ENCODE assay signal across 9 mouse cellular contexts in genomic region chr19:46516667-46517528, GRCm38 (mm10). TPM values are rescaled to one million over a fixed set of nuclear protein-coding genes. Genes with fewer than 3 reads are reported as not detected.
DNase-seq lines count a peak whose midpoint lies in the region; ATAC-seq lines count a peak whose summit lies in the region.
"Had no signal": no experiment of that assay in that cellular context is flagged by ENCODE, and none has a peak within 500 bp of the region (broad histone marks: within the 10 kb centered on the region; RNA-seq: fewer than 3 reads in every experiment).

No protein-coding gene starts in this region.

- no peak overlapping the region for H3K9ac ChIP-seq in midbrain, embryonic 11.5 days (ENCODE audit: low read length)
- no peak overlapping the region for H3K9ac ChIP-seq in midbrain, embryonic 16.5 days (ENCODE audit: low read depth, low read length)
- no peak overlapping the region for H3K9ac ChIP-seq in limb, embryonic 15.5 days

- peaks cover 33% of the 10 kb centered on the region for H3K36me3 ChIP-seq in midbrain, embryonic 11.5 days (ENCODE audit: control insufficient read depth, insufficient read depth, low read length)
- H3K36me3 ChIP-seq in midbrain, embryonic 16.5 days (ENCODE audit: control insufficient read depth, insufficient read depth, low read length), result peaks cover 28% of the 10 kb centered on the region
- H3K36me3 ChIP-seq in limb, embryonic 15.5 days, result peaks cover 40% of the 10 kb centered on the region

- ATAC-seq in frontal cortex, adult (ENCODE audit: low TSS enrichment), result peak; percentile 21; the same call in 1 of the 2 replicates
- ATAC-seq in midbrain, embryonic 11.5 days (ENCODE audit: low FRiP score), result no peak
- no peak for ATAC-seq in midbrain, embryonic 16.5 days
- ATAC-seq in limb, embryonic 15.5 days (ENCODE audit: insufficient number of reproducible peaks, low FRiP score, low TSS enrichment, low read depth), result no peak

- H3K4me2 ChIP-seq in midbrain, embryonic 11.5 days, result no peak overlapping the region
- H3K4me2 ChIP-seq in midbrain, embryonic 16.5 days (ENCODE audit: low read length), result no peak overlapping the region
- H3K4me2 ChIP-seq in limb, embryonic 15.5 days, result no peak overlapping the region

- no peak overlapping the region for H3K4me3 ChIP-seq in midbrain, embryonic 11.5 days (ENCODE audit: low read depth, low read length)
- H3K4me3 ChIP-seq in midbrain, embryonic 16.5 days (ENCODE audit: low read depth, low read length), result no peak overlapping the region
- H3K4me3 ChIP-seq in limb, embryonic 15.5 days, result no peak overlapping the region
- H3K4me3 ChIP-seq: erythroblast, embryonic 14.5 days had no signal

- H3K4me1 ChIP-seq in midbrain, embryonic 11.5 days (ENCODE audit: control insufficient read depth, insufficient read depth, low read length), result peaks cover 27% of the 10 kb centered on the region
- peaks cover 11% of the 10 kb centered on the region for H3K4me1 ChIP-seq in midbrain, embryonic 16.5 days (ENCODE audit: control insufficient read depth, insufficient read depth, low read length)
- peaks cover 27% of the 10 kb centered on the region for H3K4me1 ChIP-seq in limb, embryonic 15.5 days

- 33% methylated on average over 3 of the region's 3 CpGs for WGBS in midbrain, embryonic 11.5 days
- WGBS in midbrain, embryonic 16.5 days, result 41% methylated on average over 3 of the region's 3 CpGs
- WGBS in limb, embryonic 15.5 days, result 51% methylated on average over 3 of the region's 3 CpGs

- no peak for DNase-seq in frontal cortex, postnatal 14 days (ENCODE audit: low spot score in 2 of 2)
- DNase-seq in midbrain, embryonic 11.5 days (ENCODE audit: low spot score, missing footprints), result peak; percentile 88
- DNase-seq in thymus, postnatal 25 days, result peak; percentile 62
- DNase-seq in testis, postnatal 14 days (ENCODE audit: low spot score), result no peak
- no peak for DNase-seq in T-cell, adult 2 months (ENCODE audit: low spot score)

- no peaks in the 10 kb centered on the region for H3K9me3 ChIP-seq in midbrain, embryonic 11.5 days (ENCODE audit: control insufficient read depth, low read length)
- no peaks in the 10 kb centered on the region for H3K9me3 ChIP-seq in midbrain, embryonic 16.5 days (replicated peaks; ENCODE audit: control insufficient read depth, low read length, poor library complexity, severe bottlenecking)
- H3K9me3 ChIP-seq in limb, embryonic 15.5 days, result no peaks in the 10 kb centered on the region

- no peak overlapping the region; the same call in 1 of the 2 replicates for H3K27ac ChIP-seq in midbrain, embryonic 11.5 days (ENCODE audit: low read depth, low read length)
- no peak overlapping the region for H3K27ac ChIP-seq in midbrain, embryonic 16.5 days (ENCODE audit: low read length)
- H3K27ac ChIP-seq in limb, embryonic 15.5 days, result peak overlapping the region; percentile 75; the same call in 1 of the 2 replicates

- no peaks in the 10 kb centered on the region for H3K27me3 ChIP-seq in midbrain, embryonic 11.5 days (ENCODE audit: control insufficient read depth, insufficient read depth, low read length)
- no peaks in the 10 kb centered on the region for H3K27me3 ChIP-seq in midbrain, embryonic 16.5 days (ENCODE audit: control insufficient read depth, insufficient read depth, low read depth, low read length)
- H3K27me3 ChIP-seq in limb, embryonic 15.5 days, result no peaks in the 10 kb centered on the region

RNA-seq across cellular contexts. Expression of gene Trim8, which starts 15.4 kb away (rescaled TPM):
- polyA plus RNA-seq in midbrain, embryonic 11.5 days (2014; fragmentation: Nextera tagmentation; extraction: Ambion mirVana), result 28.6 and 31.7 TPM in 2 replicates
- 25.9 and 26.8 TPM in 2 replicates for polyA plus RNA-seq in midbrain, embryonic 16.5 days (2015; fragmentation: Nextera tagmentation; extraction: Ambion mirVana)
- polyA plus RNA-seq in limb, embryonic 15.5 days (2015; fragmentation: Nextera tagmentation; extraction: Ambion mirVana), result 14.6 and 15.1 TPM in 2 replicates

RNA-seq across cellular contexts. Expression of gene Arl3, which starts 56.1 kb away (rescaled TPM):
- 155 and 160 TPM in 2 replicates for polyA plus RNA-seq in midbrain, embryonic 11.5 days (2014; fragmentation: Nextera tagmentation; extraction: Ambion mirVana)
- 213 and 226 TPM in 2 replicates for polyA plus RNA-seq in midbrain, embryonic 16.5 days (2015; fragmentation: Nextera tagmentation; extraction: Ambion mirVana)
- polyA plus RNA-seq in limb, embryonic 15.5 days (2015; fragmentation: Nextera tagmentation; extraction: Ambion mirVana), result 127 and 138 TPM in 2 replicates

RNA-seq across cellular contexts. Expression of gene Sfxn2, which starts 56.3 kb away (rescaled TPM):
- 12.1 and 12.7 TPM in 2 replicates for polyA plus RNA-seq in midbrain, embryonic 11.5 days (2014; fragmentation: Nextera tagmentation; extraction: Ambion mirVana)
- 9.7 and 12.8 TPM in 2 replicates for polyA plus RNA-seq in midbrain, embryonic 16.5 days (2015; fragmentation: Nextera tagmentation; extraction: Ambion mirVana)
- polyA plus RNA-seq in limb, embryonic 15.5 days (2015; fragmentation: Nextera tagmentation; extraction: Ambion mirVana), result 22.3 and 23.5 TPM in 2 replicates

Comparison
In these comparisons a context has a peak if more than half of its experiments do, and no peak if none do; other contexts are left out.
1. DNase-seq: peak in midbrain, embryonic 11.5 days (single experiment) and thymus, postnatal 25 days (single experiment); none in frontal cortex, postnatal 14 days (0 of 2), testis, postnatal 14 days (single experiment) and T-cell, adult 2 months (single experiment).